Mouse (Mus musculus) bone marrow macrophage, adult 2 months (primary cell): Measurements from ENCODE around the gene Tns3.

Experiments
- CTCF ChIP-seq: IDR thresholded peaks from 2 replicates; pipeline ENCODE4 v1.5.1; 2012; ENCODE audit warnings: low read depth, mild to moderate bottlenecking, low read length, moderate library complexity
- POLR2A ChIP-seq: IDR thresholded peaks from 2 replicates; pipeline ENCODE4 v1.6.1; 2012; ENCODE audit warnings: mild to moderate bottlenecking, low read depth, low read length, borderline replicate concordance

- TF ChIP-seq CTCF (no peak), POLR2A (no peak)
Observed at GRCm38 (mm10) chr11:8623852-8624178, 40.5 kb downstream of the Tns3 start.
